Mouse (Mus musculus): ENCODE results near the gene Atg7.

GRCm38 (mm10) chr6:114691530-114691929 lies 48.6 kb downstream of the Atg7 start:
- TF ChIP-seq CTCF (IDR thresholded peaks at IDR 0.05; ENCODE audit: extremely low read depth, insufficient read depth, low read length) = no peak
- TF ChIP-seq POLR2A (IDR thresholded peaks at IDR 0.05; ENCODE audit: extremely low read depth, insufficient read depth, low read length) = no peak

Data from cortical plate, adult 2 months (tissue).